Mouse (Mus musculus) left cerebral cortex, postnatal 4 days (tissue): Measurements from ENCODE around the gene Gm28043. TPM values are rescaled to one million over a fixed set of nuclear protein-coding genes. Genes with fewer than 3 reads are reported as not detected.
A peak's percentile ranks its signal among the peaks of the same experiment; 100 is the strongest.

ENCODE experiments used
- DNase-seq: peaks from one replicate; pipeline ENCODE4 v3.0.0-alpha.2; 2022
- intact Hi-C: fragments of 180-260 bp; cut with DNase I; formaldehyde crosslinking; loops from one replicate; pipeline ENCODE4 v1.15.1; 2025
- total RNA-seq, 2 experiments: library from RNA; stranded (reverse); gene quantifications; 2 replicates each; pipeline ENCODE4 v1.2.3; 2021

Gene Gm28043
- total RNA-seq, 2 experiments from 2014 or later: 4.9 to 5.5 TPM

- no peak for DNase-seq
- intact Hi-C loops: loop anchor here (10.0 kb wide), 1 partner anchor 266 kb away; no protein-coding TSS in a partner anchor
These were observed 4.6 kb downstream of the Gm28043 start for GRCm38 (mm10) chr17:29619231-29619630.

GRCm38 (mm10) chr17:29623488-29623887 lies 8.8 kb downstream of the Gm28043 start:
- no peak for DNase-seq
- intact Hi-C loops: no loop called here

- intact Hi-C loops: no loop called here
These were observed 12.6 kb downstream of the Gm28043 start for GRCm38 (mm10) chr17:29627285-29627684.

GRCm38 (mm10) chr17:29628946-29629345 lies 14.3 kb downstream of the Gm28043 start:
- intact Hi-C loops: no loop called here
- no peak for DNase-seq

More at GRCm38 (mm10) chr17:29627285-29627684, 12.6 kb downstream of the Gm28043 start:
- DNase-seq: no peak

GRCm38 (mm10) chr17:29629620-29630019 lies 14.9 kb downstream of the Gm28043 start:
- intact Hi-C loops: no loop called here
- DNase-seq: no peak

GRCm38 (mm10) chr17:29632312-29632711 lies 17.6 kb downstream of the Gm28043 start:
- no peak for DNase-seq
- intact Hi-C loops: no loop called here

- DNase-seq: no peak
- intact Hi-C loops: no loop called here
These were observed 20.8 kb downstream of the Gm28043 start for GRCm38 (mm10) chr17:29635492-29635891.

- intact Hi-C loops: no loop called here
These were observed 21.4 kb downstream of the Gm28043 start for GRCm38 (mm10) chr17:29636118-29636517.

GRCm38 (mm10) chr17:29637377-29637776 lies 22.7 kb downstream of the Gm28043 start:
- intact Hi-C loops: no loop called here
- DNase-seq: no peak

More at GRCm38 (mm10) chr17:29636118-29636517, 21.4 kb downstream of the Gm28043 start:
- DNase-seq: peak; percentile 51

GRCm38 (mm10) chr17:29637895-29638294 lies 23.2 kb downstream of the Gm28043 start:
- intact Hi-C loops: no loop called here
- DNase-seq: no peak

GRCm38 (mm10) chr17:29640971-29641370 lies 26.3 kb downstream of the Gm28043 start:
- no peak for DNase-seq
- intact Hi-C loops: no loop called here

- intact Hi-C loops: no loop called here
- DNase-seq: no peak
These were observed 27.5 kb downstream of the Gm28043 start for GRCm38 (mm10) chr17:29642219-29642618.

GRCm38 (mm10) chr17:29658249-29658648 lies 43.6 kb downstream of the Gm28043 start:
- intact Hi-C loops: no loop called here
- no peak for DNase-seq

GRCm38 (mm10) chr17:29660076-29660761 lies 45.5 kb downstream of the Gm28043 start, which contains the start of gene Cmtr1:
Cmtr1 (plus strand) TSS chr17:29660595.
- DNase-seq: peak; percentile 95
- intact Hi-C loops: no loop called here

GRCm38 (mm10) chr17:29660762-29661391 lies 46.2 kb downstream of the Gm28043 start:
- no peak for DNase-seq
- intact Hi-C loops: no loop called here

- intact Hi-C loops: no loop called here
These were observed 47.5 kb downstream of the Gm28043 start for GRCm38 (mm10) chr17:29662145-29662544.

GRCm38 (mm10) chr17:29668051-29668986 lies 53.6 kb downstream of the Gm28043 start:
- intact Hi-C loops: no loop called here
- DNase-seq: peak; percentile 74

More at GRCm38 (mm10) chr17:29662145-29662544, 47.5 kb downstream of the Gm28043 start:
- DNase-seq: no peak

GRCm38 (mm10) chr17:29669030-29669429 lies 54.4 kb downstream of the Gm28043 start:
- DNase-seq: no peak
- intact Hi-C loops: no loop called here

- intact Hi-C loops: no loop called here
- DNase-seq: no peak
These were observed 55.3 kb downstream of the Gm28043 start for GRCm38 (mm10) chr17:29669936-29670335.

GRCm38 (mm10) chr17:29671021-29671420 lies 56.3 kb downstream of the Gm28043 start:
- no peak for DNase-seq
- intact Hi-C loops: no loop called here

- intact Hi-C loops: no loop called here
- DNase-seq: no peak
These were observed 58.6 kb downstream of the Gm28043 start for GRCm38 (mm10) chr17:29673325-29673724.
